Mouse (Mus musculus): ENCODE results near the gene Tubg2. TPM values are rescaled to one million over a fixed set of nuclear protein-coding genes. Genes with fewer than 3 reads are reported as not detected.
A peak's percentile ranks its signal among the peaks of the same experiment; 100 is the strongest.

Gene Tubg2
- total and polyA plus RNA-seq, 2 experiments from 2014 or later = 1.8 TPM; not detected in 1

- peak; percentile 76 for DNase-seq (ENCODE audit: low spot score)
- no peak overlapping the region for H3K27ac ChIP-seq (ENCODE audit: low read depth)
- H3K4me2 ChIP-seq (ENCODE audit: low read depth, low read length) = no peak overlapping the region
- H3K4me1 ChIP-seq (ENCODE audit: control insufficient read depth, insufficient read depth) = no peaks in the 10 kb centered on the region; the same call in 1 of the 2 replicates
- H3K9ac ChIP-seq (replicated peaks; ENCODE audit: low read depth, low read length) = no peak overlapping the region
- no peak for ATAC-seq (ENCODE audit: insufficient read depth, low read depth)
- H3K4me3 ChIP-seq (ENCODE audit: low read depth, low read length) = no peak overlapping the region
- H3K9me3 ChIP-seq (replicated peaks; ENCODE audit: control insufficient read depth, low read length) = no peaks in the 10 kb centered on the region
- 38% methylated on average over 10 of the region's 10 CpGs for WGBS
- no peaks in the 10 kb centered on the region for H3K36me3 ChIP-seq (replicated peaks; ENCODE audit: control insufficient read depth, insufficient read depth, low read length)
- peaks cover 9% of the 10 kb centered on the region for H3K27me3 ChIP-seq (ENCODE audit: control insufficient read depth, insufficient read depth, low read length)
- no peak for TF ChIP-seq EP300 (IDR thresholded peaks at IDR 0.05; ENCODE audit: low read depth)
- peak; percentile 84 for TF ChIP-seq CTCF (IDR thresholded peaks at IDR 0.05; ENCODE audit: low read depth)
Measured at GRCm38 (mm10) chr11:101180846-101181740, 25.4 kb downstream of the Tubg2 start.

GRCm38 (mm10) chr11:101181961-101182360 is 26.3 kb downstream of the Tubg2 start:
- WGBS = 88% methylated on average over 11 of the region's 11 CpGs
- 0 out of 2 replicates have a peak, but pooled peaks cover 1% of the 10 kb centered on the region for H3K36me3 ChIP-seq (replicated peaks; ENCODE audit: control insufficient read depth, insufficient read depth, low read length)
- DNase-seq (ENCODE audit: low spot score) = no peak
- no peak for ATAC-seq (ENCODE audit: insufficient read depth, low read depth)
- H3K27ac ChIP-seq (ENCODE audit: low read depth) = no peak overlapping the region
- H3K4me2 ChIP-seq (ENCODE audit: low read depth, low read length) = no peak overlapping the region
- H3K9ac ChIP-seq (replicated peaks; ENCODE audit: low read depth, low read length) = no peak overlapping the region
- no peaks in the 10 kb centered on the region for H3K9me3 ChIP-seq (replicated peaks; ENCODE audit: control insufficient read depth, low read length)
- TF ChIP-seq CTCF (IDR thresholded peaks at IDR 0.05; ENCODE audit: low read depth) (no peak), EP300 (IDR thresholded peaks at IDR 0.05; ENCODE audit: low read depth) (no peak)
- H3K4me1 ChIP-seq (ENCODE audit: control insufficient read depth, insufficient read depth) = no peaks in the 10 kb centered on the region
- peaks cover 4% of the 10 kb centered on the region; the same call in 1 of the 2 replicates for H3K27me3 ChIP-seq (ENCODE audit: control insufficient read depth, insufficient read depth, low read length)
- H3K4me3 ChIP-seq (ENCODE audit: low read depth, low read length) = no peak overlapping the region

- Histone ChIP-seq H3K27me3 (ENCODE audit: control insufficient read depth, insufficient read depth, low read length) (no peaks in the 10 kb centered on the region), H3K9ac (replicated peaks; ENCODE audit: low read depth, low read length) (no peak overlapping the region), H3K4me1 (ENCODE audit: control insufficient read depth, insufficient read depth) (no peaks in the 10 kb centered on the region), H3K27ac (ENCODE audit: low read depth) (no peak overlapping the region), H3K9me3 (replicated peaks; ENCODE audit: control insufficient read depth, low read length) (no peaks in the 10 kb centered on the region), H3K4me3 (ENCODE audit: low read depth, low read length) (no peak overlapping the region), H3K4me2 (ENCODE audit: low read depth, low read length) (no peak overlapping the region), H3K36me3 (replicated peaks; ENCODE audit: control insufficient read depth, insufficient read depth, low read length) (0 out of 2 replicates have a peak, but pooled peaks cover 3% of the 10 kb centered on the region)
- WGBS = 55% methylated on average over 14 of the region's 14 CpGs
- no peak for TF ChIP-seq CTCF (IDR thresholded peaks at IDR 0.05; ENCODE audit: low read depth)
- DNase-seq (ENCODE audit: low spot score) (no peak), ATAC-seq (ENCODE audit: insufficient read depth, low read depth) (no peak)
Measured at GRCm38 (mm10) chr11:101182771-101183517, 27.2 kb downstream of the Tubg2 start.

GRCm38 (mm10) chr11:101184984-101185383 is 29.3 kb downstream of the Tubg2 start:
- Histone ChIP-seq H3K4me2 (ENCODE audit: low read depth, low read length) (no peak overlapping the region), H3K36me3 (replicated peaks; ENCODE audit: control insufficient read depth, insufficient read depth, low read length) (0 out of 2 replicates have a peak, but pooled peaks cover 3% of the 10 kb centered on the region), H3K4me3 (ENCODE audit: low read depth, low read length) (no peak overlapping the region), H3K9ac (replicated peaks; ENCODE audit: low read depth, low read length) (no peak overlapping the region), H3K27me3 (ENCODE audit: control insufficient read depth, insufficient read depth, low read length) (no peaks in the 10 kb centered on the region), H3K4me1 (ENCODE audit: control insufficient read depth, insufficient read depth) (peaks cover 2% of the 10 kb centered on the region), H3K27ac (ENCODE audit: low read depth) (no peak overlapping the region), H3K9me3 (replicated peaks; ENCODE audit: control insufficient read depth, low read length) (no peaks in the 10 kb centered on the region)
- no peak for DNase-seq (ENCODE audit: low spot score)
- no peak for ATAC-seq (ENCODE audit: insufficient read depth, low read depth)
- no peak for TF ChIP-seq EP300 (IDR thresholded peaks at IDR 0.05; ENCODE audit: low read depth)
- no peak for TF ChIP-seq CTCF (IDR thresholded peaks at IDR 0.05; ENCODE audit: low read depth)
- 86% methylated on average over 12 of the region's 12 CpGs for WGBS

- TF ChIP-seq CTCF (IDR thresholded peaks at IDR 0.05; ENCODE audit: low read depth) = no peak
- no peak for TF ChIP-seq EP300 (IDR thresholded peaks at IDR 0.05; ENCODE audit: low read depth)
- H3K36me3 ChIP-seq (replicated peaks; ENCODE audit: control insufficient read depth, insufficient read depth, low read length) = 0 out of 2 replicates have a peak, but pooled peaks cover 3% of the 10 kb centered on the region
- no peak overlapping the region for H3K4me2 ChIP-seq (ENCODE audit: low read depth, low read length)
- no peaks in the 10 kb centered on the region for H3K27me3 ChIP-seq (ENCODE audit: control insufficient read depth, insufficient read depth, low read length)
- DNase-seq (ENCODE audit: low spot score) (no peak), ATAC-seq (ENCODE audit: insufficient read depth, low read depth) (no peak)
- no peak overlapping the region for H3K4me3 ChIP-seq (ENCODE audit: low read depth, low read length)
- H3K27ac ChIP-seq (ENCODE audit: low read depth) = no peak overlapping the region
- 93% methylated on average over 4 of the region's 4 CpGs for WGBS
- H3K9ac ChIP-seq (replicated peaks; ENCODE audit: low read depth, low read length) = no peak overlapping the region
- H3K9me3 ChIP-seq (replicated peaks; ENCODE audit: control insufficient read depth, low read length) = no peaks in the 10 kb centered on the region
- H3K4me1 ChIP-seq (ENCODE audit: control insufficient read depth, insufficient read depth) = peaks cover 6% of the 10 kb centered on the region
Measured at GRCm38 (mm10) chr11:101185441-101185840, 29.7 kb downstream of the Tubg2 start.
